ENCODE assay signal across 39 mouse cellular contexts in the genomic region with DNA sequence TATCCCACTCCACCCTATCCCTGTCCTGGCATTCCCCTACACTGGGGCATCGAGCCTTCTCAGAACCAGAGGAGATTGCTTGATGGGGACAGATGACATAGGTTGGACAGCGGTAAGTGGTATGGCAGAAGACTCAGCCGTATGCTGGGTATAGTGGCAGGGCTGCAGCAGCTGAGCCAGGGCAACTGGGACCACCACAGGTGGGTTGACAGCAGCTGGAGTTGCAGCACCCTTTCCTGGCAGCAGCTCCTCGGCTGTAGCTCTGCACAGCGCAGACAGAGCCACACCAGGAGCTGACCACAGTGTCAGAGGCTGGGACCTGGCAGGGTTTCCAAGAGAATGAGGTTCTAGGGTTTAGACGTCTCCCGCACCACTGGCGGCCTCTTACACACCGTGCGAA. TPM values are rescaled to one million over a fixed set of nuclear protein-coding genes. Genes with fewer than 3 reads are reported as not detected.
"Had no signal": no experiment of that assay in that cellular context is flagged by ENCODE, and none has a peak within 500 bp of the region (broad histone marks: within the 10 kb centered on the region; RNA-seq: fewer than 3 reads in every experiment).

No protein-coding gene starts in this region.

- H3K9ac ChIP-seq: embryonic facial prominence, embryonic 12.5 days; embryonic facial prominence, embryonic 13.5 days; embryonic facial prominence, embryonic 15.5 days; forebrain, embryonic 12.5 days; forebrain, embryonic 13.5 days; forebrain, embryonic 15.5 days; forebrain, postnatal 0 days had no signal

- H3K4me2 ChIP-seq: embryonic facial prominence, embryonic 12.5 days; embryonic facial prominence, embryonic 13.5 days; embryonic facial prominence, embryonic 15.5 days; forebrain, embryonic 12.5 days; forebrain, embryonic 13.5 days; forebrain, embryonic 15.5 days had no signal

- H3K4me3 ChIP-seq: embryonic facial prominence, embryonic 10.5 days; embryonic facial prominence, embryonic 12.5 days; embryonic facial prominence, embryonic 13.5 days; embryonic facial prominence, embryonic 15.5 days; erythroblast, embryonic 14.5 days; forebrain, embryonic 10.5 days; forebrain, embryonic 12.5 days; forebrain, embryonic 13.5 days; forebrain, embryonic 15.5 days; gastrocnemius, adult 2 months had no signal

- H3K27me3 ChIP-seq: embryonic facial prominence, embryonic 12.5 days; embryonic facial prominence, embryonic 13.5 days; embryonic facial prominence, embryonic 15.5 days; forebrain, embryonic 12.5 days; forebrain, embryonic 13.5 days; forebrain, embryonic 15.5 days had no signal

- H3K27ac ChIP-seq: embryonic facial prominence, embryonic 10.5 days; embryonic facial prominence, embryonic 12.5 days; embryonic facial prominence, embryonic 13.5 days; embryonic facial prominence, embryonic 15.5 days; forebrain, embryonic 10.5 days; forebrain, embryonic 12.5 days; forebrain, embryonic 13.5 days; forebrain, embryonic 15.5 days; gastrocnemius, adult 2 months had no signal

- DNase-seq: cerebellum, adult 8-10 months; cerebellum, adult 9-10 months; cerebellum, adult 9-11 months; cerebellum, postnatal 10 days; cerebellum, postnatal 14 days; cerebellum, postnatal 25 days; cerebellum, postnatal 36 days; embryo, embryonic 11 days; forebrain, postnatal 0 days; gastrocnemius, adult 2 months; gastrocnemius, postnatal 10 days; gastrocnemius, postnatal 14 days; gastrocnemius, postnatal 25 days; gastrocnemius, postnatal 36 days; heart, adult 11 months; heart, adult 18-20 months had no signal

- H3K36me3 ChIP-seq: embryonic facial prominence, embryonic 10.5 days; embryonic facial prominence, embryonic 12.5 days; embryonic facial prominence, embryonic 13.5 days; embryonic facial prominence, embryonic 15.5 days; forebrain, embryonic 10.5 days; forebrain, embryonic 12.5 days; forebrain, embryonic 15.5 days had no signal

- H3K4me1 ChIP-seq: embryonic facial prominence, embryonic 10.5 days; embryonic facial prominence, embryonic 12.5 days; embryonic facial prominence, embryonic 13.5 days; embryonic facial prominence, embryonic 15.5 days; forebrain, embryonic 10.5 days; forebrain, embryonic 12.5 days; forebrain, embryonic 13.5 days; forebrain, embryonic 15.5 days had no signal

RNA-seq across cellular contexts. Expression of a gene that starts 3.0 kb away (rescaled TPM):
- total RNA-seq: common myeloid progenitor, adult 5-6 weeks; forebrain, postnatal 0 days; gastrocnemius, adult 18-20 months; gastrocnemius, adult 2 months; gastrocnemius, adult 8-10 months; gastrocnemius, postnatal 10 days; gastrocnemius, postnatal 14 days; gastrocnemius, postnatal 25 days; gastrocnemius, postnatal 36 days; gastrocnemius, postnatal 4 days; granulocyte monocyte progenitor cell, adult 5-6 weeks; heart, adult 18-20 months; heart, adult 8-10 months had no signal
- polyA plus RNA-seq: cortical plate, adult 2 months; embryonic facial prominence, embryonic 10.5 days; embryonic facial prominence, embryonic 11.5 days; embryonic facial prominence, embryonic 12.5 days; embryonic facial prominence, embryonic 13.5 days; embryonic facial prominence, embryonic 14.5 days; erythroblast, embryonic 14.5 days; forebrain, embryonic 10.5 days; forebrain, embryonic 11.5 days; forebrain, embryonic 12.5 days; forebrain, embryonic 13.5 days; forebrain, embryonic 14.5 days; forebrain, embryonic 15.5 days; forebrain, embryonic 16.5 days; forebrain, postnatal 0 days; frontal cortex, adult 2 months; gonadal fat pad, adult 2 months had no signal

RNA-seq across cellular contexts. Expression of a gene that starts 4.0 kb away (rescaled TPM):
- total RNA-seq: common myeloid progenitor, adult 5-6 weeks; forebrain, postnatal 0 days; gastrocnemius, adult 18-20 months; gastrocnemius, adult 2 months; gastrocnemius, adult 8-10 months; gastrocnemius, postnatal 10 days; gastrocnemius, postnatal 14 days; gastrocnemius, postnatal 25 days; gastrocnemius, postnatal 36 days; gastrocnemius, postnatal 4 days; granulocyte monocyte progenitor cell, adult 5-6 weeks; heart, adult 18-20 months; heart, adult 8-10 months had no signal
- polyA plus RNA-seq: cortical plate, adult 2 months; embryonic facial prominence, embryonic 10.5 days; embryonic facial prominence, embryonic 11.5 days; embryonic facial prominence, embryonic 12.5 days; embryonic facial prominence, embryonic 13.5 days; erythroblast, embryonic 14.5 days; forebrain, embryonic 10.5 days; forebrain, embryonic 11.5 days; forebrain, embryonic 12.5 days; forebrain, embryonic 13.5 days; forebrain, embryonic 14.5 days; forebrain, embryonic 15.5 days; forebrain, embryonic 16.5 days; forebrain, postnatal 0 days; frontal cortex, adult 2 months; gonadal fat pad, adult 2 months had no signal

RNA-seq across cellular contexts. Expression of a gene that starts 12.8 kb away (rescaled TPM):
- total RNA-seq: common myeloid progenitor, adult 5-6 weeks; forebrain, postnatal 0 days; gastrocnemius, adult 18-20 months; gastrocnemius, adult 2 months; gastrocnemius, adult 8-10 months; gastrocnemius, postnatal 10 days; gastrocnemius, postnatal 14 days; gastrocnemius, postnatal 25 days; gastrocnemius, postnatal 36 days; gastrocnemius, postnatal 4 days; granulocyte monocyte progenitor cell, adult 5-6 weeks; heart, adult 18-20 months; heart, adult 8-10 months had no signal
- polyA plus RNA-seq: cortical plate, adult 2 months; embryonic facial prominence, embryonic 10.5 days; embryonic facial prominence, embryonic 11.5 days; embryonic facial prominence, embryonic 12.5 days; embryonic facial prominence, embryonic 13.5 days; embryonic facial prominence, embryonic 14.5 days; erythroblast, embryonic 14.5 days; forebrain, embryonic 10.5 days; forebrain, embryonic 11.5 days; forebrain, embryonic 12.5 days; forebrain, embryonic 13.5 days; forebrain, embryonic 14.5 days; forebrain, embryonic 15.5 days; forebrain, embryonic 16.5 days; forebrain, postnatal 0 days; frontal cortex, adult 2 months; gonadal fat pad, adult 2 months had no signal

RNA-seq across cellular contexts. Expression of a gene that starts 18.9 kb away (rescaled TPM):
- total RNA-seq: common myeloid progenitor, adult 5-6 weeks; forebrain, postnatal 0 days; gastrocnemius, adult 18-20 months; gastrocnemius, adult 2 months; gastrocnemius, adult 8-10 months; gastrocnemius, postnatal 10 days; gastrocnemius, postnatal 14 days; gastrocnemius, postnatal 25 days; gastrocnemius, postnatal 36 days; gastrocnemius, postnatal 4 days; granulocyte monocyte progenitor cell, adult 5-6 weeks; heart, adult 18-20 months; heart, adult 8-10 months had no signal
- polyA plus RNA-seq: cortical plate, adult 2 months; embryonic facial prominence, embryonic 10.5 days; embryonic facial prominence, embryonic 11.5 days; embryonic facial prominence, embryonic 12.5 days; embryonic facial prominence, embryonic 13.5 days; erythroblast, embryonic 14.5 days; forebrain, embryonic 10.5 days; forebrain, embryonic 11.5 days; forebrain, embryonic 12.5 days; forebrain, embryonic 13.5 days; forebrain, embryonic 14.5 days; forebrain, embryonic 15.5 days; forebrain, embryonic 16.5 days; forebrain, postnatal 0 days; frontal cortex, adult 2 months; gonadal fat pad, adult 2 months had no signal

RNA-seq across cellular contexts. Expression of a gene that starts 27.7 kb away (rescaled TPM):
- total RNA-seq: common myeloid progenitor, adult 5-6 weeks; forebrain, postnatal 0 days; gastrocnemius, adult 18-20 months; gastrocnemius, adult 2 months; gastrocnemius, adult 8-10 months; gastrocnemius, postnatal 10 days; gastrocnemius, postnatal 14 days; gastrocnemius, postnatal 25 days; gastrocnemius, postnatal 36 days; gastrocnemius, postnatal 4 days; granulocyte monocyte progenitor cell, adult 5-6 weeks; heart, adult 18-20 months; heart, adult 8-10 months had no signal
- polyA plus RNA-seq: cortical plate, adult 2 months; embryonic facial prominence, embryonic 10.5 days; embryonic facial prominence, embryonic 11.5 days; embryonic facial prominence, embryonic 12.5 days; embryonic facial prominence, embryonic 13.5 days; embryonic facial prominence, embryonic 14.5 days; embryonic facial prominence, embryonic 15.5 days; erythroblast, embryonic 14.5 days; forebrain, embryonic 10.5 days; forebrain, embryonic 11.5 days; forebrain, embryonic 12.5 days; forebrain, embryonic 13.5 days; forebrain, embryonic 14.5 days; forebrain, embryonic 15.5 days; forebrain, embryonic 16.5 days; forebrain, postnatal 0 days; frontal cortex, adult 2 months; gonadal fat pad, adult 2 months had no signal
